In the genomic region with DNA sequence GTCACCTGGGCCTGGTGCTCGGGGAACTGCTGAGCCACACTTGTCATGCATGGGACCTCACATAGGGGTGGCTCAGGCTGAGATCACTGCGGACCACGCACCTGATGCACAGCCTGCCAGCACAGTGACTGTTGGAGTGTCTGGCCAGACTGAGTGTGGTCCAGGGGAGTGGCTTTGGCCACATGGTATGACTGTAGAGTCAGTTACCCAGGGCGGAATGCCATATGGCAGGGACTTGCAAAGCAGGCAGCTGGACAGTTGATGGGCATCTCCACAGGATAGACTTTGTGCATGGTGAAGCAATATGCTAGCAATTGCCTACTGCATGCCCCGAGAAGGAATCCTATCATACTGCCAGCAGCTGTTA, we compare ENCODE assay signal across 8 mouse cellular contexts.
DNase-seq lines count a peak whose midpoint lies in the region; ATAC-seq lines count a peak whose summit lies in the region.
"Had no signal": no experiment of that assay in that cellular context is flagged by ENCODE, and none has a peak within 500 bp of the region (broad histone marks: within the 10 kb centered on the region; RNA-seq: fewer than 3 reads in every experiment).

No protein-coding gene starts in this region.

- H3K4me3 ChIP-seq in embryonic facial prominence, embryonic 10.5 days, result no peak overlapping the region
- H3K4me3 ChIP-seq in hindbrain, embryonic 13.5 days, result no peak overlapping the region
- no peak overlapping the region for H3K4me3 ChIP-seq in neural tube, embryonic 15.5 days (replicated peaks)
- H3K4me3 ChIP-seq in forebrain, embryonic 16.5 days (replicated peaks; ENCODE audit: low read length), result no peak overlapping the region
- H3K4me3 ChIP-seq: erythroblast, embryonic 14.5 days had no signal

- no peaks in the 10 kb centered on the region for H3K9me3 ChIP-seq in embryonic facial prominence, embryonic 10.5 days
- no peaks in the 10 kb centered on the region for H3K9me3 ChIP-seq in hindbrain, embryonic 13.5 days
- no peaks in the 10 kb centered on the region for H3K9me3 ChIP-seq in neural tube, embryonic 15.5 days (replicated peaks)
- no peaks in the 10 kb centered on the region for H3K9me3 ChIP-seq in forebrain, embryonic 16.5 days (ENCODE audit: control insufficient read depth, low read length)

- no peak overlapping the region for H3K9ac ChIP-seq in hindbrain, embryonic 13.5 days
- no peak overlapping the region for H3K9ac ChIP-seq in neural tube, embryonic 15.5 days (replicated peaks)
- H3K9ac ChIP-seq in forebrain, embryonic 16.5 days (replicated peaks; ENCODE audit: low read depth, low read length), result no peak overlapping the region

- peak overlapping the region; percentile 36 for H3K27ac ChIP-seq in embryonic facial prominence, embryonic 10.5 days (replicated peaks)
- 0 out of 2 replicates have a peak overlapping the region, but pooled peaks have one; percentile 3 for H3K27ac ChIP-seq in hindbrain, embryonic 13.5 days
- peak overlapping the region; percentile 52 for H3K27ac ChIP-seq in neural tube, embryonic 15.5 days (replicated peaks)
- H3K27ac ChIP-seq in forebrain, embryonic 16.5 days (ENCODE audit: low read length), result no peak overlapping the region

- H3K4me2 ChIP-seq in hindbrain, embryonic 13.5 days, result no peak overlapping the region
- 0 out of 2 replicates have a peak overlapping the region, but pooled peaks have one; percentile 35 for H3K4me2 ChIP-seq in neural tube, embryonic 15.5 days
- H3K4me2 ChIP-seq in forebrain, embryonic 16.5 days (ENCODE audit: low read length), result no peak overlapping the region

- DNase-seq in lung, postnatal 10 days, result peak; percentile 32
- no peak for DNase-seq in lung, postnatal 14 days
- no peak for DNase-seq in embryonic facial prominence, embryonic 10.5 days (ENCODE audit: low spot score)
- DNase-seq in urinary bladder, adult 2 months (ENCODE audit: low spot score), result no peak

- H3K36me3 ChIP-seq in embryonic facial prominence, embryonic 10.5 days (replicated peaks), result no peaks in the 10 kb centered on the region
- no peaks in the 10 kb centered on the region for H3K36me3 ChIP-seq in hindbrain, embryonic 13.5 days
- H3K36me3 ChIP-seq in neural tube, embryonic 15.5 days, result no peaks in the 10 kb centered on the region
- H3K36me3 ChIP-seq in forebrain, embryonic 16.5 days (ENCODE audit: control insufficient read depth, insufficient read depth), result no peaks in the 10 kb centered on the region

- peak; percentile 45 for ATAC-seq in hindbrain, embryonic 13.5 days (ENCODE audit: low FRiP score)
- peak; percentile 46 for ATAC-seq in neural tube, embryonic 15.5 days (ENCODE audit: low FRiP score)
- ATAC-seq in forebrain, embryonic 16.5 days, result no peak

- peaks cover 51% of the 10 kb centered on the region for H3K4me1 ChIP-seq in embryonic facial prominence, embryonic 10.5 days
- H3K4me1 ChIP-seq in hindbrain, embryonic 13.5 days (replicated peaks), result peaks cover 52% of the 10 kb centered on the region
- H3K4me1 ChIP-seq in neural tube, embryonic 15.5 days, result peaks cover 22% of the 10 kb centered on the region
- H3K4me1 ChIP-seq in forebrain, embryonic 16.5 days (replicated peaks; ENCODE audit: control insufficient read depth, insufficient read depth, low read length), result peaks cover 13% of the 10 kb centered on the region; the same call in 1 of the 2 replicates

- no peaks in the 10 kb centered on the region for H3K27me3 ChIP-seq in embryonic facial prominence, embryonic 10.5 days (replicated peaks; ENCODE audit: low read depth, poor library complexity, severe bottlenecking)
- H3K27me3 ChIP-seq in hindbrain, embryonic 13.5 days, result peaks cover 18% of the 10 kb centered on the region; the same call in 1 of the 2 replicates
- H3K27me3 ChIP-seq in neural tube, embryonic 15.5 days (replicated peaks), result 0 out of 2 replicates have a peak, but pooled peaks cover 3% of the 10 kb centered on the region
- H3K27me3 ChIP-seq in forebrain, embryonic 16.5 days (replicated peaks; ENCODE audit: control insufficient read depth, insufficient read depth, low read length), result no peaks in the 10 kb centered on the region

- 84% methylated on average over 5 of the region's 5 CpGs for WGBS in embryonic facial prominence, embryonic 10.5 days
- WGBS in hindbrain, embryonic 13.5 days, result 68% methylated on average over 5 of the region's 5 CpGs
- WGBS in neural tube, embryonic 15.5 days, result 52% methylated on average over 5 of the region's 5 CpGs
- 76% methylated on average over 5 of the region's 5 CpGs for WGBS in forebrain, embryonic 16.5 days
